Mouse (Mus musculus): ENCODE results near the gene Slc25a3. TPM values are rescaled to one million over a fixed set of nuclear protein-coding genes. Genes with fewer than 3 reads are reported as not detected.

The Slc25a3 gene
- polyA plus RNA-seq, 1 experiment from 2014 or later, result 1,147 TPM

DNA sequence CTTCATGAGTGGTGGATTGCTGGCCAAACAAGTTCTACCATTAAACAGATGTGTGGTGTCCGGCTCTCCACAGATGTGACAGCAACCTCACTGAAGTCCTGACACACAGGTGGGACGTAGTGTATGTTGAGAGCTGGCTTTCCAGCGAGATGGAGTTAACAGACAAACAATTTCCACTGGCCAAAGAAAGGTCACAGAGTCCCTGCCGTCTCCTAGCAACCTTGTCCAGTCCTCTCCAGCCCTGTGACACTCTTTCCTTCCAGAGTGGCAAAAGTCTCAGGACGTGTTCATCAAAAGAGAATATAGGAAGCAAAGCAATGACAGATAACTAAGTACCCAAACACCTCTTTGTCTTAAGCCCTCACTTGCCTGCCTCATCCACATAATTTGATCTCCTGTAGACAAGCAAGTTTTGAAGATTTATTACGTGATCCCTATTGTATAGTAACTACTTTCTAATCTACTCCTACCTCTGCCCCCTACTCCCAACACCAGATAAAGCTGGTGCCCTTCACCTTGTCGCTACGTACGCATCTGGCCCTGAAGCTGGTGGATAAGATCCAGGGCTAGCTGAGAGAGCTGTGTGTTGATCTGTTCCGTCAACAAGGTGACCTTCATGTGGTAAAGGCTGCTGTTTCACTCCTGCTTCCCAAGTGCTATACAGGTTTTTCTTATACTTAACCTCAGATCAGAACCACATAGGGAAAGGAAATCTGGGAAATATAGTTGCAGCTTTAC is 2.9 kb upstream of the Slc25a3 start:
- Histone ChIP-seq H3K4me3 (ENCODE audit: control insufficient read depth in 1 of 2, insufficient read depth in 1 of 2, low read depth in 1 of 2, low read length in 2 of 2) (no peak overlapping the region), H3K36me3 (ENCODE audit: control insufficient read depth, insufficient read depth, low read length) (peaks cover 9% of the 10 kb centered on the region), H3K9me3 (ENCODE audit: control insufficient read depth, low read length) (0 out of 2 replicates have a peak, but pooled peaks cover 3% of the 10 kb centered on the region), H3K27me3 (ENCODE audit: control insufficient read depth, insufficient read depth, low read length) (no peaks in the 10 kb centered on the region), H3K4me1 (ENCODE audit: control insufficient read depth in 2 of 2, insufficient read depth in 2 of 2, low read length in 2 of 2) (peaks cover 7 to 11% of the 10 kb centered on the region in 2 experiments), H3K9ac (ENCODE audit: low read length) (0 out of 2 replicates have a peak overlapping the region, but pooled peaks have one; percentile 34), H3K27ac (replicated peaks in 1 of 2; ENCODE audit: control insufficient read depth in 1 of 2, insufficient read depth in 1 of 2, low read depth in 2 of 2, low read length in 2 of 2) (peak overlapping the region; percentile 79 to 95), H3K4me2 (ENCODE audit: low read length) (no peak overlapping the region)
- no peak for ATAC-seq (ENCODE audit: insufficient number of reproducible peaks, insufficient read depth, low FRiP score, low read depth)
- WGBS, result 26% methylated on average over 10 of the region's 10 CpGs

DNA sequence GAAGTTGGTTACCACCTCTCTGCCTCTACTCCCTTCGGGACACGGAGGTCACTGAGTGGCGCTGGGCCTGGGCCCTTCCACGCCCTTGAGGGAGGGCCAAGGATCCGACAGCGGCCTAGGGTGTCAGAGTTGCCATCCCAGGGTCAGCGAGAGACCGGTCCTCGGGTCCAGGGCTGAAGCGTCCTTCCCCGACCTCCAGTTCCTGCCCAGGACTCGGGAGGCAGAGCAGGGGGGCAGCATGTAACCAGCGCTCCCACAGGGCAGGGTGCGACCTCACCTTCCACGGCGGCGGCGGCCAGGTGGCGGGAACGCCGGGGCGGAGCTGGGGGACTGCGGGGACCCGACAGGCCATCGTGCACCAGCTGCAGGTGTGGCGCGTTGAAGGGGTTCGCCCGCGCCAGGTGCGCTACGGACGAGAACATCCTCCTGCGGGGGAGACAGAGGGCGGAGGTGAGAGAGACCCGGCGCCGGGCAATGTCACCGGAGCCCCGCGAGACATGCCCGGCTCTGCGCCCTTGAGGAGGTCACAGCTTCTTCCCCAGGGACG is 505 bp downstream of the Slc25a3 start:
- peaks cover 7 to 21% of the 10 kb centered on the region in 2 experiments for H3K4me1 ChIP-seq (ENCODE audit: control insufficient read depth in 2 of 2, insufficient read depth in 2 of 2, low read length in 2 of 2)
- H3K9me3 ChIP-seq (ENCODE audit: control insufficient read depth, low read length), result no peaks in the 10 kb centered on the region
- H3K27ac ChIP-seq (replicated peaks in 1 of 2; ENCODE audit: control insufficient read depth in 1 of 2, insufficient read depth in 1 of 2, low read depth in 2 of 2, low read length in 2 of 2), result peak overlapping the region; percentile 87 to 97
- WGBS, result under 1% methylated on average over 44 of the region's 44 CpGs
- H3K4me3 ChIP-seq (ENCODE audit: control insufficient read depth in 1 of 2, insufficient read depth in 1 of 2, low read depth in 1 of 2, low read length in 2 of 2), result peak overlapping the region; percentile 93 to 96
- H3K36me3 ChIP-seq (ENCODE audit: control insufficient read depth, insufficient read depth, low read length), result peaks cover 42% of the 10 kb centered on the region
- peak overlapping the region; percentile 81 for H3K4me2 ChIP-seq (ENCODE audit: low read length)
- ATAC-seq (ENCODE audit: insufficient number of reproducible peaks, insufficient read depth, low FRiP score, low read depth), result peak; percentile 62
- peak overlapping the region; percentile 99 for H3K9ac ChIP-seq (ENCODE audit: low read length)
- H3K27me3 ChIP-seq (ENCODE audit: control insufficient read depth, insufficient read depth, low read length), result no peaks in the 10 kb centered on the region

DNA sequence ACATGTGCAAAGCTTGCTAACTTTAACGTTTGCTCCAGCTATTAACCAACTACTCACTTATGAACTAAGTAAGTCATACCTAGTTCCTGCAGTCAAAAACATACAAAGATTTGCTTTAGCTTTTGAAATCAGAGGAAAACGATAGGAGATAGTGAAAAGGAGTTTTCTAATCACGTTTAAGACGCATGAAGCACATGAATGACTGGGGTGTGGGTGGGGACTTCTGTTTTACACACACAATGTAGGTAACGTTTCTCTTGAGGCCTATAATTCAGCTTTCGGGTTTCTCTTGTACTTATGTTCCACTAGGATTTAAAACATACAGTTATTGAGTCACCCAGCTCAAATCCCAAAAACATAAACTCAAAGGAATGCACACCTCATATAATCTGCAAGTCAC is 1.2 kb downstream of the Slc25a3 start:
- peak overlapping the region; percentile 81 for H3K4me2 ChIP-seq (ENCODE audit: low read length)
- peak overlapping the region; percentile 93 to 96; a peak in 3 of 4 replicates for H3K4me3 ChIP-seq (ENCODE audit: control insufficient read depth in 1 of 2, insufficient read depth in 1 of 2, low read depth in 1 of 2, low read length in 2 of 2)
- peaks cover 49% of the 10 kb centered on the region for H3K36me3 ChIP-seq (ENCODE audit: control insufficient read depth, insufficient read depth, low read length)
- 13% methylated on average over 6 of the region's 6 CpGs for WGBS
- peak overlapping the region; percentile 99 for H3K9ac ChIP-seq (ENCODE audit: low read length)
- H3K4me1 ChIP-seq (ENCODE audit: control insufficient read depth in 2 of 2, insufficient read depth in 2 of 2, low read length in 2 of 2), result peaks cover 7 to 20% of the 10 kb centered on the region in 2 experiments
- no peaks in the 10 kb centered on the region for H3K27me3 ChIP-seq (ENCODE audit: control insufficient read depth, insufficient read depth, low read length)
- no peak overlapping the region; a peak in 1 of 4 replicates for H3K27ac ChIP-seq (replicated peaks in 1 of 2; ENCODE audit: control insufficient read depth in 1 of 2, insufficient read depth in 1 of 2, low read depth in 2 of 2, low read length in 2 of 2)
- no peak for ATAC-seq (ENCODE audit: insufficient number of reproducible peaks, insufficient read depth, low FRiP score, low read depth)
- no peaks in the 10 kb centered on the region for H3K9me3 ChIP-seq (ENCODE audit: control insufficient read depth, low read length)

DNA sequence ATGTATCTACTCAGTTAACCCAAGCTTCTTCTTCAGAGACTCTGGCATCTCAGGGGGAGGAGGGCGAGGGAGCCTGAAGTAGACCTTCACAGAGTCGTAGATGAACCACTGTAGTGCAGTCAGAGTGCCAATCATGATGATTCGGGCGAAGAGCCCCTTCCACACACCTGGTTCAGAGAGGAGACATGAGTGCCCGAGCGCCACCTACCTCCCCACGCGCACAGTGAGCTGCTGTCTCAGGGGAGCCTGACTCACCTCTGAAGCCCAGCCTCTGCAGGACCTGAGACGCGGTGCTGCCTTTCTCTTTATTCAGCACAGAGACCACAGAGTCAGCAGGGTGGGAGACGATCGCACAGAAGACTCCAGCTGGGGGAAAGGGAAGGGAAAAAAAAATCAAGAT is 6.9 kb downstream of the Slc25a3 start:
- Histone ChIP-seq H3K9me3 (ENCODE audit: control insufficient read depth, low read length) (0 out of 2 replicates have a peak, but pooled peaks cover 3% of the 10 kb centered on the region), H3K4me2 (ENCODE audit: low read length) (no peak overlapping the region), H3K4me1 (ENCODE audit: control insufficient read depth in 2 of 2, insufficient read depth in 2 of 2, low read length in 2 of 2) (peaks cover 0 to 11% of the 10 kb centered on the region in 2 experiments; a peak in 2 of 4 replicates), H3K27me3 (ENCODE audit: control insufficient read depth, insufficient read depth, low read length) (no peaks in the 10 kb centered on the region), H3K9ac (ENCODE audit: low read length) (no peak overlapping the region), H3K4me3 (ENCODE audit: control insufficient read depth in 1 of 2, insufficient read depth in 1 of 2, low read depth in 1 of 2, low read length in 2 of 2) (no peak overlapping the region), H3K27ac (replicated peaks in 1 of 2; ENCODE audit: control insufficient read depth in 1 of 2, insufficient read depth in 1 of 2, low read depth in 2 of 2, low read length in 2 of 2) (no peak overlapping the region), H3K36me3 (ENCODE audit: control insufficient read depth, insufficient read depth, low read length) (peaks cover 90% of the 10 kb centered on the region)
- 88% methylated on average over 12 of the region's 12 CpGs for WGBS
- no peak for ATAC-seq (ENCODE audit: insufficient number of reproducible peaks, insufficient read depth, low FRiP score, low read depth)

DNA sequence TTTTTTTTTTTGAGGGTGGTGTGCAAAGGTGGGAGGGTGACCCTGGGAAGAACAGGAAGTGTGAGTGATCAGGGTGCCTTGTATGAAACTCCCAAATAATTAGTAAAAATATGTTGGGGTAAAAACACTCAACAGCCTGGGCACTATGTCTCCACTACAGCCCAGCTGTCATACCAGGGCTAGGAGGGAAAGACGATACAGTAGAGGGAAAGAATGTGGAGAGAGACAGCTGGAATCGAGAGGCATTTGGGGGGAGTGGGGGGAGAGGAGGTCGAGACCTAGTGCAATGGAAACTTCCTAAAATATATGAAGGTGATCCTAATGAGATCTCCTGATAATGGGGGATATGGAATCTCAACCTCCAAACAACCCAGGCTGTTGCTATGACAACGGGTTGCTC is 14.0 kb downstream of the Slc25a3 start:
- no peak for ATAC-seq (ENCODE audit: insufficient number of reproducible peaks, insufficient read depth, low FRiP score, low read depth)
- no peaks in the 10 kb centered on the region for H3K4me1 ChIP-seq (ENCODE audit: control insufficient read depth in 2 of 2, insufficient read depth in 2 of 2, low read length in 2 of 2)
- WGBS, result 70% methylated on average over 4 of the region's 4 CpGs

DNA sequence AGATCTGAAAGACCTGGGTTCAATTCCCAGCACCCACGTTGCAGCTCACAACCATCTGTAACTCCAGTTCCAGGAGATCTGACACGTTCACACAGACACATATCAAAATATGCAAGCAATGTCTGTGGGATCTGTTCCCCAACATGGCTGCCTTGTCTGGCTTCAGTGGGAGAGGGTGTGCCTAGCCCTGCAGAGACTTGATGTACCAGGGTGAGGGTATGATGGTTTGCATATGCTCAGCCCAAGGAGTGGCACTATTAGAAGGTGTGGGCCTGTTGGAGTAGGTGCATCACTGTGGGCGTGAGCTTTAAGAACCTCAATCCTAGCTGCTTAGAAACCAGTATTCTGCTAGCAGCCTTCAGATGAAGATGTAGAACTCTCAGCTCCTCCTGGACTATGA is 17.9 kb downstream of the Slc25a3 start:
- Histone ChIP-seq H3K4me1 (ENCODE audit: control insufficient read depth in 2 of 2, insufficient read depth in 2 of 2, low read length in 2 of 2) (no peaks in the 10 kb centered on the region), H3K9ac (ENCODE audit: low read length) (no peak overlapping the region), H3K36me3 (ENCODE audit: control insufficient read depth, insufficient read depth, low read length) (peaks cover 13% of the 10 kb centered on the region), H3K4me2 (ENCODE audit: low read length) (no peak overlapping the region), H3K27me3 (ENCODE audit: control insufficient read depth, insufficient read depth, low read length) (no peaks in the 10 kb centered on the region), H3K4me3 (ENCODE audit: control insufficient read depth in 1 of 2, insufficient read depth in 1 of 2, low read depth in 1 of 2, low read length in 2 of 2) (no peak overlapping the region), H3K27ac (replicated peaks in 1 of 2; ENCODE audit: control insufficient read depth in 1 of 2, insufficient read depth in 1 of 2, low read depth in 2 of 2, low read length in 2 of 2) (no peak overlapping the region), H3K9me3 (ENCODE audit: control insufficient read depth, low read length) (0 out of 2 replicates have a peak, but pooled peaks cover 3% of the 10 kb centered on the region)
- 74% methylated on average over 3 of the region's 3 CpGs for WGBS
- no peak for ATAC-seq (ENCODE audit: insufficient number of reproducible peaks, insufficient read depth, low FRiP score, low read depth)

More for the DNA sequence above, 14.0 kb downstream of the Slc25a3 start:
- 0 out of 2 replicates have a peak, but pooled peaks cover 6% of the 10 kb centered on the region for H3K9me3 ChIP-seq (ENCODE audit: control insufficient read depth, low read length)
- H3K27ac ChIP-seq (replicated peaks in 1 of 2; ENCODE audit: control insufficient read depth in 1 of 2, insufficient read depth in 1 of 2, low read depth in 2 of 2, low read length in 2 of 2), result no peak overlapping the region
- no peak overlapping the region for H3K4me3 ChIP-seq (ENCODE audit: control insufficient read depth in 1 of 2, insufficient read depth in 1 of 2, low read depth in 1 of 2, low read length in 2 of 2)
- no peak overlapping the region for H3K9ac ChIP-seq (ENCODE audit: low read length)
- H3K4me2 ChIP-seq (ENCODE audit: low read length), result no peak overlapping the region
- no peaks in the 10 kb centered on the region for H3K27me3 ChIP-seq (ENCODE audit: control insufficient read depth, insufficient read depth, low read length)
- H3K36me3 ChIP-seq (ENCODE audit: control insufficient read depth, insufficient read depth, low read length), result peaks cover 21% of the 10 kb centered on the region

DNA sequence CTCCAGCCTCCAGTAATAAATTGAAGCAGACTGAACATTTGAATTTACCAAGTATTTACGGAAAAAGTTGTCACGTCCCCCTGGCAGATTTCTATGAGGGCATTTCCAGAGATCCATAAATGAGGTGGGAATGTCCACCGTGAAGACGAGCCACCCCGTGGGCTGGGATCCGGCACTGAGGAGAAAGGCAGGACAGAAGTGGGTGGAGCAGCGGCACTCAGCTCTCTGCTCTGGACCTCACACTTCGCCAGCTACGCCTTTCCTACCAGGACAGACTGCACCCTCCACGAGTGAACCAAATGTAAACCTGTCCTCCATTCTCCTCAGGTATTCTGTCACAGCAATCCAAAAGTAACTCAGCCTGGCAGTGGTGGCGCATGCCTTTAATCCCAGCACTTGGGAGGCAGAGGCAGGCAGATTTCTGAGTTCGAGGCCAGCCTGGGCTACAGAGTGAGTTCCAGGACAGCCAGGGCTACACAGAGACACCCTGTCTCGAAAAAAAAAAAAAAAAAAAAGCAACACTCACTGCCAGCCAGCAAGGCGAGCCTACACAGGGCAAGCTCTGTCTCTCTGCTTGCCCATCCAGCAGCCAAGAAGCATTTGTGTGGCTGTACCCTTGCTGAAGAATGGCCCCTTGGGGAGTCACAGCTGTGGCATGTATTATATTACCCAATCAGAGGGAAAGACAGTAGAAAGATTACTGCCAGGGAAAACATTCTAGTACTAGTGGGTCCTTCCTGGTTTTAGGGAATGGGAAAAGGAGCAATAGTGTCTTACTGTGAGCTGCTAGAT is 20.9 kb downstream of the Slc25a3 start:
- H3K9me3 ChIP-seq (ENCODE audit: control insufficient read depth, low read length), result no peaks in the 10 kb centered on the region
- peaks cover 24% of the 10 kb centered on the region for H3K36me3 ChIP-seq (ENCODE audit: control insufficient read depth, insufficient read depth, low read length)
- no peak overlapping the region for H3K9ac ChIP-seq (ENCODE audit: low read length)
- H3K27me3 ChIP-seq (ENCODE audit: control insufficient read depth, insufficient read depth, low read length), result no peaks in the 10 kb centered on the region
- no peak overlapping the region for H3K4me3 ChIP-seq (ENCODE audit: control insufficient read depth in 1 of 2, insufficient read depth in 1 of 2, low read depth in 1 of 2, low read length in 2 of 2)
- no peak for ATAC-seq (ENCODE audit: insufficient number of reproducible peaks, insufficient read depth, low FRiP score, low read depth)
- H3K4me1 ChIP-seq (ENCODE audit: control insufficient read depth in 2 of 2, insufficient read depth in 2 of 2, low read length in 2 of 2), result no peaks in the 10 kb centered on the region
- WGBS, result 91% methylated on average over 14 of the region's 14 CpGs
- no peak overlapping the region for H3K4me2 ChIP-seq (ENCODE audit: low read length)
- no peak overlapping the region for H3K27ac ChIP-seq (replicated peaks in 1 of 2; ENCODE audit: control insufficient read depth in 1 of 2, insufficient read depth in 1 of 2, low read depth in 2 of 2, low read length in 2 of 2)

Measured in heart, embryonic 14.5 days (tissue).